Mouse (Mus musculus): ENCODE results near the gene Bet1l.

DNA sequence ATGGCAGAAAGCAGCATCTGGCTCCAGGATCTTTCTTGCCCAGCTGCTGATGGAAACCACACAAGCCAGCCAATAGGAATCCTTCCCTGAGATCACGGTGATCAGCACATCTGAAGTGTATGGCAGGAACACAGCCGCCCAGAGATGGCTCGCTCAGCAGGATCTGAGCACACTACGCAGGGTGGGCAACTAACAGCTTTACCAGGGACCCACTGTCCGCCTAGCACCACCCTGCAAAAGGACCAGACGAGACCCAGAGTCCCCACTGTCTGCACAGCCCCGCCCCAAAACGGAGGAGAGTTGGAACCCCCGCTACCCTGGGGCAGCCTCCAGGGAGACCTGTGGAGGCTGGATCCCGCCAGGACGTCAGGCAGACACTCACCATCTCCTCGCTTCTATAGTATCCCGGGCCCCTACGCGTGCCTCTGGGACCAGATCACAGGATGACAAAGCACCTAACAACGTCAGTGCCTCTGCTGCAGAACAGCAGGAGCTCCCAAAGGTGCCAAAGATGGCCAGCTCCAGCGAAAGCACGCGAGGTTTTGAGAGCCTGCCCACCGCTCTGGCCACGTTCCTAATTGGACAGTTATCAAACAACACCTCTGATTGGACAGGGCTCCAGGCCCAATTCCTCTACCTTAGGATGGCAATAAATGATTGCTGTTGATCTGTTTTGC lies 35.6 kb downstream of the Bet1l start, which contains the start of gene Zfp941:
- TF ChIP-seq CTCF (IDR thresholded peaks at IDR 0.05; ENCODE audit: low read depth, low read length) (no peak), GATA1 (IDR thresholded peaks at IDR 0.05; ENCODE audit: borderline replicate concordance, low read length) (no peak), POLR2AphosphoS5 (IDR thresholded peaks at IDR 0.05; ENCODE audit: insufficient replicate concordance, low read depth, low read length) (no peak)

Measured in G1E (cell line).